Mouse (Mus musculus) WW6 (cell line): ENCODE results near the gene Gm10160.

ENCODE experiments used
- DNase-seq: peaks from one replicate; pipeline ENCODE4 v3.0.0-alpha.2; 2013; ENCODE audit warnings: low read depth, low spot score

Gm10160 gene

GRCm38 (mm10) chr7:81855694-81856093 lies at the start of gene Gm10160:
Gene Gm10160 (minus strand): TSS chr7:81855794.
- no peak for DNase-seq

GRCm38 (mm10) chr7:81904926-81905325 lies 49.3 kb upstream of the Gm10160 start:
- no peak for DNase-seq

GRCm38 (mm10) chr7:81904094-81904493 lies 48.5 kb upstream of the Gm10160 start:
- no peak for DNase-seq

GRCm38 (mm10) chr7:81899361-81899760 lies 43.8 kb upstream of the Gm10160 start:
- peak; percentile 33 for DNase-seq

- DNase-seq = no peak
Measured at GRCm38 (mm10) chr7:81885128-81885527, 29.5 kb upstream of the Gm10160 start.

GRCm38 (mm10) chr7:81881600-81881999 lies 26.0 kb upstream of the Gm10160 start:
- DNase-seq = no peak

GRCm38 (mm10) chr7:81880797-81881196 lies 25.2 kb upstream of the Gm10160 start:
- no peak for DNase-seq

GRCm38 (mm10) chr7:81880286-81880685 lies 24.7 kb upstream of the Gm10160 start:
- no peak for DNase-seq

GRCm38 (mm10) chr7:81875372-81875771 lies 19.8 kb upstream of the Gm10160 start:
- no peak for DNase-seq

- no peak for DNase-seq
Measured at GRCm38 (mm10) chr7:81874636-81875035, 19.0 kb upstream of the Gm10160 start.

GRCm38 (mm10) chr7:81873807-81874206 lies 18.2 kb upstream of the Gm10160 start:
- no peak for DNase-seq

- DNase-seq = no peak
Measured at GRCm38 (mm10) chr7:81872493-81873013, 17.0 kb upstream of the Gm10160 start.

GRCm38 (mm10) chr7:81868158-81868557 lies 12.6 kb upstream of the Gm10160 start:
- peak; percentile 60 for DNase-seq

- no peak for DNase-seq
Measured at GRCm38 (mm10) chr7:81867231-81867930, 11.8 kb upstream of the Gm10160 start.

GRCm38 (mm10) chr7:81865937-81866336 lies 10.3 kb upstream of the Gm10160 start:
- DNase-seq = no peak

- DNase-seq = no peak
Measured at GRCm38 (mm10) chr7:81864552-81864951, 9.0 kb upstream of the Gm10160 start.

- no peak for DNase-seq
Measured at GRCm38 (mm10) chr7:81862587-81863583, 7.3 kb upstream of the Gm10160 start.

- DNase-seq = no peak
Measured at GRCm38 (mm10) chr7:81861921-81862320, 6.3 kb upstream of the Gm10160 start.

GRCm38 (mm10) chr7:81861461-81861860 lies 5.9 kb upstream of the Gm10160 start:
- DNase-seq = no peak

GRCm38 (mm10) chr7:81860996-81861395 lies 5.4 kb upstream of the Gm10160 start:
- no peak for DNase-seq

- DNase-seq = no peak
Measured at GRCm38 (mm10) chr7:81860071-81860470, 4.5 kb upstream of the Gm10160 start.

GRCm38 (mm10) chr7:81858968-81859721 lies 3.6 kb upstream of the Gm10160 start, which contains the start of gene Tm6sf1:
Gene Tm6sf1 (plus strand): TSS chr7:81859001.
- no peak for DNase-seq
